Mouse (Mus musculus): Measurements from ENCODE around the gene Wrap73. TPM values are rescaled to one million over a fixed set of nuclear protein-coding genes. Genes with fewer than 3 reads are reported as not detected.

Gene Wrap73
- polyA plus RNA-seq, 1 experiment from 2014 or later: 41.7 TPM

- Histone ChIP-seq H3K4me1 (ENCODE audit: control insufficient read depth, insufficient read depth, low read length) (peaks cover 12% of the 10 kb centered on the region), H3K4me2 (replicated peaks; ENCODE audit: low read depth, low read length) (no peak overlapping the region), H3K9ac (ENCODE audit: low read depth, low read length) (no peak overlapping the region; the same call in 1 of the 2 replicates), H3K9me3 (ENCODE audit: control insufficient read depth, low read length) (no peaks in the 10 kb centered on the region), H3K36me3 (ENCODE audit: control insufficient read depth, insufficient read depth, low read length) (peaks cover 7% of the 10 kb centered on the region), H3K4me3 (ENCODE audit: low read length) (no peak overlapping the region), H3K27ac (ENCODE audit: low read depth, low read length) (no peak overlapping the region), H3K27me3 (ENCODE audit: control insufficient read depth, insufficient read depth, low read length) (peaks cover under 1% of the 10 kb centered on the region; the same call in 1 of the 2 replicates)
- ATAC-seq (ENCODE audit: low FRiP score, low TSS enrichment): no peak
- WGBS: 11% methylated on average over 7 of the region's 7 CpGs
Observed at GRCm38 (mm10) chr4:154163296-154163695, 21.1 kb downstream of the Wrap73 start.

GRCm38 (mm10) chr4:154167053-154167452 lies 24.9 kb downstream of the Wrap73 start:
- no peak overlapping the region for H3K4me3 ChIP-seq (ENCODE audit: low read length)
- no peaks in the 10 kb centered on the region for H3K9me3 ChIP-seq (ENCODE audit: control insufficient read depth, low read length)
- no peak overlapping the region for H3K4me2 ChIP-seq (replicated peaks; ENCODE audit: low read depth, low read length)
- no peaks in the 10 kb centered on the region for H3K36me3 ChIP-seq (ENCODE audit: control insufficient read depth, insufficient read depth, low read length)
- H3K27ac ChIP-seq (ENCODE audit: low read depth, low read length): no peak overlapping the region
- 21% methylated on average over 5 of the region's 5 CpGs for WGBS
- no peak for ATAC-seq (ENCODE audit: low FRiP score, low TSS enrichment)
- H3K4me1 ChIP-seq (ENCODE audit: control insufficient read depth, insufficient read depth, low read length): peaks cover 10% of the 10 kb centered on the region; the same call in 1 of the 2 replicates
- no peak overlapping the region for H3K9ac ChIP-seq (ENCODE audit: low read depth, low read length)
- peaks cover 29% of the 10 kb centered on the region for H3K27me3 ChIP-seq (ENCODE audit: control insufficient read depth, insufficient read depth, low read length)

DNA sequence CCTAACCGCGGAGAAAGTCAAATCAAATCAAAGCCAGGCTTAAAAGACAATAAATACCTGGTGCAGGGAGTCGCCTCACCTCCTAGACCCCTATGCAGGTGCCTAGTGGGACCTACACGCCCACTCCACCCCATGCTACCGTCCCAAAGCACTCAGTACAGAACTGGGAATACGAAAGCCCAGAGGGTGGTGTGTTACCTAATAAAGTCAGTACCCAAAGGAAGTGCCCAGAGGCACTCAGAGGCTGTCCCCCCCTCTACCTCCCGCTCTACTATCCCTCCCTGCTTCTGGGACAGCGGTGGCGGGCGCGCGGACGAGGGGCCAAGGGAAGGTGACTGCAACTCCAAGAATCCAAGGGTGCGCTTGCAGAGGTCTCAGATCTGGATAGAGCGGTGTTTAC lies 27.8 kb downstream of the Wrap73 start:
- Histone ChIP-seq H3K9me3 (ENCODE audit: control insufficient read depth, low read length) (no peaks in the 10 kb centered on the region), H3K27me3 (ENCODE audit: control insufficient read depth, insufficient read depth, low read length) (peaks cover 34% of the 10 kb centered on the region), H3K4me3 (ENCODE audit: low read length) (peak overlapping the region; percentile 57), H3K4me2 (replicated peaks; ENCODE audit: low read depth, low read length) (peak overlapping the region; percentile 97), H3K36me3 (ENCODE audit: control insufficient read depth, insufficient read depth, low read length) (no peaks in the 10 kb centered on the region), H3K4me1 (ENCODE audit: control insufficient read depth, insufficient read depth, low read length) (peaks cover 10% of the 10 kb centered on the region; the same call in 1 of the 2 replicates), H3K27ac (ENCODE audit: low read depth, low read length) (no peak overlapping the region), H3K9ac (ENCODE audit: low read depth, low read length) (no peak overlapping the region)
- under 1% methylated on average over 15 of the region's 15 CpGs for WGBS
- ATAC-seq (ENCODE audit: low FRiP score, low TSS enrichment): peak; percentile 29; the same call in 1 of the 2 replicates

DNA sequence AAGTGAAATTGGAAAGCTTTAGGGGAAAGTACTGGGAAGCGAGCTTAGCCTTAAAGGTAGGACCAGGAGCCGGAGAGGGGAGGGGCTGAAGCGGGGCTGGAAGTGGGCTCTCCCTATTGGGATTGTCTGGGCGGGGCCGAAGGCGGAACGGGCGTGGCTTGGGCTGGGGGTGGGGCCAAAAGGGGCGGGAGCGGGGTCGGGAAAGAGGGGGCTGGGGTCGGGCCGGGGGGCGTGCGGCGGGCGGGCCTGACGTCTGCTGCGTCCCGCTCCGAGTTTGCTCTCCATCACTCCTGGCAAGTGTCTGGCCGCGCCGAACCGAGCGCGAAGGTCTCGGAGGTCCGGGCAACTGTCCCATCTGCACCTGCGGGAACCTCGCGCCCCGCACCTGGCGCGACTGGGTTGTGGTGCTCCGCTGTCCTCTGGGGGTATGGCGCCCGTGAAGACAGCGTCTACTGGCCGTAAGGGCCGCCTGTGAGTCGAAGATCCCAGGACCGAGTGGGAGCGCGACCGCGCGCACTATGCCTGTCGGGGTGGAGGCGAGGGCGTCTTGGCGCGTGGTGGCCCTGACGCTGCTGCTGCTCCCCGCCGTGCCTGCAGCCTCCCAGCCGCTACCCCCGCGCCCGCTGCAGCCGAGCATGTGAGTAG lies 28.5 kb downstream of the Wrap73 start, which contains the start of gene Megf6:
Megf6 (plus strand) TSS at position 225 of the 645 bp plus-strand sequence.
- H3K4me3 ChIP-seq (ENCODE audit: low read length): peak within 1 kb of the TSS; percentile 57
- H3K4me2 ChIP-seq (replicated peaks; ENCODE audit: low read depth, low read length): peak within 1 kb of the TSS; percentile 97
- H3K9me3 ChIP-seq (ENCODE audit: control insufficient read depth, low read length): no peaks in the 10 kb centered on the region
- H3K36me3 ChIP-seq (ENCODE audit: control insufficient read depth, insufficient read depth, low read length): no peaks in the 10 kb centered on the region
- H3K27ac ChIP-seq (ENCODE audit: low read depth, low read length): no peak within 1 kb of the TSS
- H3K4me1 ChIP-seq (ENCODE audit: control insufficient read depth, insufficient read depth, low read length): peaks cover 10% of the 10 kb centered on the region; the same call in 1 of the 2 replicates
- under 1% methylated on average over 46 of the region's 61 CpGs for WGBS
- H3K27me3 ChIP-seq (ENCODE audit: control insufficient read depth, insufficient read depth, low read length): peaks cover 34% of the 10 kb centered on the region
- peak; percentile 83 for ATAC-seq (ENCODE audit: low FRiP score, low TSS enrichment)
- H3K9ac ChIP-seq (ENCODE audit: low read depth, low read length): peak within 1 kb of the TSS; percentile 51

DNA sequence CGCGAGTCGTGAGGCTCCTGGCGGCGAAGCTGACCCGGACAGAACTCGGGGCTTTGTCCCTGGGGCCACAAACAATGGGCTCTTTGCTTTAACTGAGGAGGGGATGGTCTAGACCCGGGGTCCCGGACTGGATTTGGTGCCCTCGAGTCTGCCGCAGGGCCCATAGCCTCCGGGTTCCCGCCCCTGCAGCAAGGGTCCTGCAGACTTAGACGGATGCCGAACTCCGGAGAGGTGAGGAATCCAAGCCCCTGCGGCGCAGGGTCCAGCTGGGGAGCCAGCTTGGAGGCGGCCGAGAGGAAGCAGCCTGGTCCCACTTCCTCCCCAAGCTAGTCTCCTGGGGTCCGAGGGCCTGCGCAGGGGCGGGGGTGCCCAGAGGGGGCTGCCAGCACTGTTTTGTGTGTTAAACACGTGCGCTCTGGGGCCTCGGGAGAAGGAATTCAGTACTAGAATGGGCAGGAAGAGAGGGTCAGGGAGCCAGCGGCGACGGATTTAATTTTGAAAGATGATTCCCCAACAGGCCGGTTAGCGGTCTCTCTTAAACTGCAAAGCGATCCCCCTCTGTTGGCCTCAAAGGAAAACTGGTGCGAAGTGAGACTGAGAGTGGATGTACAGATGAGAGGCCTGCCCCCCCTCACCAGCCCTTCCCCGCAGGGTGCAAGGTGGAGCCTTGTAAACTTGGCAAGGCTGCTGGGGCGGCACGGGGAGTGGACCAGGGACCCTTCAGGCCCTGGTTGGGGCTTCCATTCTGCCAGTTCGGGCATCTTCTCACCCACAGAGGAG lies 29.2 kb downstream of the Wrap73 start:
- no peak overlapping the region for H3K27ac ChIP-seq (ENCODE audit: low read depth, low read length)
- peak; percentile 23; the same call in 1 of the 2 replicates for ATAC-seq (ENCODE audit: low FRiP score, low TSS enrichment)

GRCm38 (mm10) chr4:154171931-154172604 lies 29.9 kb downstream of the Wrap73 start:
- H3K4me1 ChIP-seq (ENCODE audit: control insufficient read depth, insufficient read depth, low read length): peaks cover 10% of the 10 kb centered on the region; the same call in 1 of the 2 replicates
- H3K9me3 ChIP-seq (ENCODE audit: control insufficient read depth, low read length): no peaks in the 10 kb centered on the region
- peak overlapping the region; percentile 97 for H3K4me2 ChIP-seq (replicated peaks; ENCODE audit: low read depth, low read length)
- H3K4me3 ChIP-seq (ENCODE audit: low read length): peak overlapping the region; percentile 57
- H3K36me3 ChIP-seq (ENCODE audit: control insufficient read depth, insufficient read depth, low read length): no peaks in the 10 kb centered on the region
- no peak overlapping the region for H3K27ac ChIP-seq (ENCODE audit: low read depth, low read length)
- no peak for ATAC-seq (ENCODE audit: low FRiP score, low TSS enrichment)
- no peak overlapping the region for H3K9ac ChIP-seq (ENCODE audit: low read depth, low read length)
- 38% methylated on average over 13 of the region's 13 CpGs for WGBS
- peaks cover 34% of the 10 kb centered on the region for H3K27me3 ChIP-seq (ENCODE audit: control insufficient read depth, insufficient read depth, low read length)

More for the DNA sequence above, 29.2 kb downstream of the Wrap73 start:
- peak overlapping the region; percentile 51 for H3K9ac ChIP-seq (ENCODE audit: low read depth, low read length)
- H3K4me1 ChIP-seq (ENCODE audit: control insufficient read depth, insufficient read depth, low read length): peaks cover 10% of the 10 kb centered on the region; the same call in 1 of the 2 replicates
- H3K4me2 ChIP-seq (replicated peaks; ENCODE audit: low read depth, low read length): peak overlapping the region; percentile 97
- H3K36me3 ChIP-seq (ENCODE audit: control insufficient read depth, insufficient read depth, low read length): no peaks in the 10 kb centered on the region
- peaks cover 34% of the 10 kb centered on the region for H3K27me3 ChIP-seq (ENCODE audit: control insufficient read depth, insufficient read depth, low read length)
- H3K4me3 ChIP-seq (ENCODE audit: low read length): peak overlapping the region; percentile 57
- WGBS: under 1% methylated on average over 37 of the region's 37 CpGs
- H3K9me3 ChIP-seq (ENCODE audit: control insufficient read depth, low read length): no peaks in the 10 kb centered on the region

DNA sequence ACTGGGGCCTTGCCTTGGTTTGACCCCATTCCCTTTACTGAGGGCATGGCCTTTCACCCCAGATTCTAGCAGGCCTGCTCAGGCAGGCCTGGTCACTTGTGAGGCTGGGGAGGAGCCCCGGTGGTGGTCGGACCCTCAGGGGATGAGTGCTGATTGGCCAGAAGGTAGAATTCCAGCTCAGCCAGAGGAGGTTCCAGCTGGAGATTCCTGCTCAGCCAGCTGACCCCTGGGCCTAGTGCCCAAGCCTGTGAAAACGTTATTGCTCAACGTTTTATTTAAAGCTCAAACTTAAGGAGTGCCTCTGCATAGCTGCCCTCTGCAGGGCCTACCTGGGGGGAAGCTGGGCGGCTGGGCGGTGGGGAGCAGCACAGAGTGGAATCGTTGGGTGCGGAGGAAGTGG lies 35.1 kb downstream of the Wrap73 start:
- ATAC-seq (ENCODE audit: low FRiP score, low TSS enrichment): no peak

DNA sequence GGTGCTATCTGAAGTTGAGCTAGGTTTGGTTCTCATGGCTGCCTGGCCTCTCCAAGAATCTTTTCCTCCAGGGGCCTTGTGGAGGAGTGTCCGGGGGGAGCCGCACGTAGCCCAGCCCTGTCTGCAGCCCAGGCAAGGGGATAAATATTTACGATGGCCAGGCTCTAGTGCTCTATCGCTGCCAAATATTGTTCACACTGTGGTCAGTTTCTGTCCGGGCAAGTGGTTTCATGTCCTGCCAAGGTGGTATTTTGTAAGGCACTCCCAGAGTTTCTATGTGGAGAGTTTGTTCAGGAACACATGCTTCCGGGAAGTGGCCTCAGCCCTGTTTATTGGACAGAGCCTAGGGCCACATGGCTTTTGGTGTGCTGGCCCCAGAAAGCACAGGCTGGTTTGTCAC lies 38.8 kb downstream of the Wrap73 start:
- Histone ChIP-seq H3K27me3 (ENCODE audit: control insufficient read depth, insufficient read depth, low read length) (no peaks in the 10 kb centered on the region), H3K9ac (ENCODE audit: low read depth, low read length) (no peak overlapping the region), H3K4me3 (ENCODE audit: low read length) (no peak overlapping the region), H3K4me2 (replicated peaks; ENCODE audit: low read depth, low read length) (no peak overlapping the region), H3K9me3 (ENCODE audit: control insufficient read depth, low read length) (no peaks in the 10 kb centered on the region), H3K27ac (ENCODE audit: low read depth, low read length) (no peak overlapping the region), H3K4me1 (ENCODE audit: control insufficient read depth, insufficient read depth, low read length) (no peaks in the 10 kb centered on the region), H3K36me3 (ENCODE audit: control insufficient read depth, insufficient read depth, low read length) (no peaks in the 10 kb centered on the region)
- 49% methylated on average over 7 of the region's 7 CpGs for WGBS
- no peak for ATAC-seq (ENCODE audit: low FRiP score, low TSS enrichment)

More for the DNA sequence above, 35.1 kb downstream of the Wrap73 start:
- no peaks in the 10 kb centered on the region for H3K36me3 ChIP-seq (ENCODE audit: control insufficient read depth, insufficient read depth, low read length)
- H3K4me3 ChIP-seq (ENCODE audit: low read length): no peak overlapping the region
- H3K9ac ChIP-seq (ENCODE audit: low read depth, low read length): no peak overlapping the region
- no peaks in the 10 kb centered on the region for H3K4me1 ChIP-seq (ENCODE audit: control insufficient read depth, insufficient read depth, low read length)
- H3K9me3 ChIP-seq (ENCODE audit: control insufficient read depth, low read length): no peaks in the 10 kb centered on the region
- H3K4me2 ChIP-seq (replicated peaks; ENCODE audit: low read depth, low read length): no peak overlapping the region
- H3K27ac ChIP-seq (ENCODE audit: low read depth, low read length): no peak overlapping the region
- 60% methylated on average over 8 of the region's 8 CpGs for WGBS
- H3K27me3 ChIP-seq (ENCODE audit: control insufficient read depth, insufficient read depth, low read length): peaks cover 5% of the 10 kb centered on the region; the same call in 1 of the 2 replicates
